Mouse (Mus musculus): ENCODE measurements at regions not wholly inside any gene's neighbourhood (a gene's known extent, or its start where the extent isn't known, plus 50 kb on each side); places are given as distances from the start of the nearest gene placed in this dataset.

DNA sequence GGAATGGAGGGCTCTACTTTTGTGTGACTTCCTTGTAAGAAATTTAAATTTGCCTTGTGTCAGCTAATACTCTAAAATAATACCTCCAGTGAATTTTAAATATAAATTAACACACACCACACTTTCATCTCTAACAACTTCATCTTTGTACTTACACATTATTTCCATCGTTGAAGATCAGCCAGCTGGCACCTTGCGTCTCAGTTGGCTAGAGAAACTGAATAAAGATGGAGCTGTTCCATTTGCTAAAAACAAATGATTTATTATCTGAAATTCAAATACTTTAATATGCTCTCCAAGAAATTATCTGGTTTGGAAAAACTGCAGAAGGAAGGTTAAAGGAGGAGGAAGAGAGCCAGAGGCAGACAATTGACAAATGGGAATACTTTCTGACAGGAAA lies 122.0 kb upstream of the Gm11096 start:
- TF ChIP-seq HCFC1 (IDR thresholded peaks at IDR 0.05; ENCODE audit: borderline replicate concordance, insufficient read depth, low read length), result no peak
- no peak for TF ChIP-seq MAFK (IDR thresholded peaks at IDR 0.05; ENCODE audit: insufficient read depth, low read depth, low read length)
- no peak for TF ChIP-seq ZNF384 (IDR thresholded peaks at IDR 0.05; ENCODE audit: low read depth, low read length)

Data from ES-E14 (cell line).